Comparison of ENCODE assay signal across 9 mouse cellular contexts in the genomic region with DNA sequence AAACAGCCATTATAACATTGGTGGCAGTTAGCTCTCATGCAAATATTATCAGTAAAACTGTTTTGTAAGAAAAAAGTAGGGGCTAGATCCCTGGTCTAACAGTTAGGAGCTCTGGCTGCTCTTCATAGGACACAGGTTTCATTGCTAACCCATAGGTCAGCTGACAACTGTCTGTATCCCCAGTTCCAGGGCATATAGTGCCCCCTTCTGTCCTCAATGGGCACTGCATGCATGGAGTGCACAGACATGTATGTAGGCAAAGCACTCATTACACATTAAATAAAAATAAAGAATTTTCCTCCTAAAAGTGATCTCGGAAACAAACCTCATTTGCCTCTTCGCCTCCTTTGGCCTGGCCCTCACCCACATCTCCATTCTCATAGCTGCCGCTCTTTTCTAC.
A peak's percentile ranks its signal among the peaks of the same experiment; 100 is the strongest.
DNase-seq lines count a peak whose midpoint lies in the region; ATAC-seq and TF ChIP-seq lines count a peak whose summit lies in the region.
"Had no signal": no experiment of that assay in that cellular context is flagged by ENCODE, and none has a peak within 500 bp of the region (broad histone marks: within the 10 kb centered on the region; RNA-seq: fewer than 3 reads in every experiment).

No protein-coding gene starts in this region.

- no peaks in the 10 kb centered on the region for H3K9me3 ChIP-seq in kidney, postnatal 0 days (replicated peaks; ENCODE audit: low read length)
- H3K9me3 ChIP-seq in stomach, postnatal 0 days (ENCODE audit: control insufficient read depth, low read length), result no peaks in the 10 kb centered on the region
- H3K9me3 ChIP-seq: heart, embryonic 13.5 days; megakaryocyte, embryonic 14.5 days had no signal

- H3K4me1 ChIP-seq in kidney, postnatal 0 days (replicated peaks; ENCODE audit: insufficient read depth, low read length), result 0 out of 2 replicates have a peak, but pooled peaks cover 3% of the 10 kb centered on the region
- no peaks in the 10 kb centered on the region for H3K4me1 ChIP-seq in stomach, postnatal 0 days (replicated peaks; ENCODE audit: control insufficient read depth, insufficient read depth)

- H3K9ac ChIP-seq in kidney, postnatal 0 days (ENCODE audit: low read depth, low read length), result no peak overlapping the region
- H3K9ac ChIP-seq in stomach, postnatal 0 days (ENCODE audit: low read length), result no peak overlapping the region
- H3K9ac ChIP-seq: heart, embryonic 13.5 days had no signal

- TF ChIP-seq EP300 in stomach, postnatal 0 days (optimal IDR thresholded peaks at IDR 0.05), result no peak

- no peaks in the 10 kb centered on the region for H3K36me3 ChIP-seq in kidney, postnatal 0 days (ENCODE audit: insufficient read depth, low read length)
- no peaks in the 10 kb centered on the region for H3K36me3 ChIP-seq in stomach, postnatal 0 days (ENCODE audit: control insufficient read depth, insufficient read depth, low read length)

- WGBS in kidney, postnatal 0 days, result 94% methylated on average over 3 of the region's 3 CpGs
- 95% methylated on average over 3 of the region's 3 CpGs for WGBS in stomach, postnatal 0 days

- no peak overlapping the region for H3K27ac ChIP-seq in kidney, postnatal 0 days
- no peak overlapping the region for H3K27ac ChIP-seq in stomach, postnatal 0 days (replicated peaks)
- H3K27ac ChIP-seq: heart, embryonic 13.5 days had no signal

- peak; percentile 26 to 31 for DNase-seq in layer of hippocampus, postnatal 10 days (ENCODE audit: low spot score in 2 of 2)
- DNase-seq in layer of hippocampus, adult 8-10 months (ENCODE audit: low spot score in 2 of 2), result no peak
- peak; percentile 58 for DNase-seq in ES-CJ7 (ENCODE audit: low read depth, low spot score)
- DNase-seq in adipocyte (ENCODE audit: low spot score), result peak; percentile 28
- DNase-seq in kidney, postnatal 0 days (ENCODE audit: low spot score), result peak; percentile 15
- no peak for DNase-seq in stomach, postnatal 0 days (ENCODE audit: low spot score)
- no peak for DNase-seq in right cerebral cortex, postnatal 25 days

- H3K4me2 ChIP-seq in kidney, postnatal 0 days (ENCODE audit: low read length), result no peak overlapping the region
- no peak overlapping the region for H3K4me2 ChIP-seq in stomach, postnatal 0 days (replicated peaks; ENCODE audit: low read depth)
- H3K4me2 ChIP-seq: heart, embryonic 13.5 days had no signal

- peak; percentile 62 for TF ChIP-seq CTCF in kidney, postnatal 0 days (IDR thresholded peaks at IDR 0.05; ENCODE audit: low read depth)
- peak; percentile 69 for TF ChIP-seq CTCF in stomach, postnatal 0 days (IDR thresholded peaks at IDR 0.05; ENCODE audit: low read depth)

- no peak overlapping the region for H3K4me3 ChIP-seq in kidney, postnatal 0 days (replicated peaks; ENCODE audit: low read depth, low read length)
- H3K4me3 ChIP-seq in stomach, postnatal 0 days (ENCODE audit: low read depth, low read length), result no peak overlapping the region
- H3K4me3 ChIP-seq: heart, embryonic 13.5 days; megakaryocyte, embryonic 14.5 days had no signal

- no peak for ATAC-seq in kidney, postnatal 0 days (replicated peaks; ENCODE audit: low FRiP score, low read depth)
- no peak for ATAC-seq in stomach, postnatal 0 days (ENCODE audit: low FRiP score, low TSS enrichment)

- H3K27me3 ChIP-seq in kidney, postnatal 0 days (ENCODE audit: insufficient read depth, low read length), result no peaks in the 10 kb centered on the region
- no peaks in the 10 kb centered on the region for H3K27me3 ChIP-seq in stomach, postnatal 0 days (ENCODE audit: control insufficient read depth, insufficient read depth, low read length)
- H3K27me3 ChIP-seq: heart, embryonic 13.5 days; megakaryocyte, embryonic 14.5 days had no signal

Comparison
In these comparisons a context has a peak if more than half of its experiments do, and no peak if none do; other contexts are left out.
1. DNase-seq: peak in layer of hippocampus, postnatal 10 days (2 of 2), ES-CJ7 (single experiment), adipocyte (single experiment) and kidney, postnatal 0 days (single experiment); none in layer of hippocampus, adult 8-10 months (0 of 2), stomach, postnatal 0 days (single experiment) and right cerebral cortex, postnatal 25 days (single experiment).